Mouse (Mus musculus): ENCODE measurements around the gene Il18rap. TPM values are rescaled to one million over a fixed set of nuclear protein-coding genes. Genes with fewer than 3 reads are reported as not detected.
"Not testable (repeated sequence)": the region's sequence is repeated elsewhere in the genome, so short reads cannot be mapped to it uniquely, and the experiment has no call there.

Gene Il18rap
- polyA plus RNA-seq, 1 experiment from 2014 or later = 0.09 TPM

GRCm38 (mm10) chr1:40580269-40580668 is 65.1 kb downstream of the Il18rap start:
- WGBS = 70% methylated on average over 14 of the region's 14 CpGs
- H3K4me1 ChIP-seq (ENCODE audit: control insufficient read depth, insufficient read depth, low read length) = no peaks in the 10 kb centered on the region
- H3K27me3 ChIP-seq (ENCODE audit: control insufficient read depth, insufficient read depth, low read length) = no peaks in the 10 kb centered on the region
- no peak overlapping the region for H3K27ac ChIP-seq (ENCODE audit: low read depth, low read length)
- H3K9me3 ChIP-seq (ENCODE audit: control insufficient read depth, low read length) = no peaks in the 10 kb centered on the region
- H3K4me2 ChIP-seq (replicated peaks; ENCODE audit: low read depth, low read length) = no peak overlapping the region
- H3K9ac ChIP-seq (ENCODE audit: low read depth, low read length) = no peak overlapping the region
- no peaks in the 10 kb centered on the region for H3K36me3 ChIP-seq (ENCODE audit: control insufficient read depth, insufficient read depth, low read length)
- no peak for ATAC-seq (ENCODE audit: low FRiP score, low TSS enrichment)
- no peak overlapping the region for H3K4me3 ChIP-seq (ENCODE audit: low read length)

- Histone ChIP-seq H3K4me2 (replicated peaks; ENCODE audit: low read depth, low read length) (no peak overlapping the region), H3K4me1 (ENCODE audit: control insufficient read depth, insufficient read depth, low read length) (no peaks in the 10 kb centered on the region), H3K4me3 (ENCODE audit: low read length) (no peak overlapping the region), H3K27me3 (ENCODE audit: control insufficient read depth, insufficient read depth, low read length) (no peaks in the 10 kb centered on the region), H3K9ac (ENCODE audit: low read depth, low read length) (no peak overlapping the region), H3K9me3 (ENCODE audit: control insufficient read depth, low read length) (no peaks in the 10 kb centered on the region), H3K27ac (ENCODE audit: low read depth, low read length) (no peak overlapping the region), H3K36me3 (ENCODE audit: control insufficient read depth, insufficient read depth, low read length) (no peaks in the 10 kb centered on the region)
- WGBS = 80% methylated on average over 5 of the region's 5 CpGs
- ATAC-seq (ENCODE audit: low FRiP score, low TSS enrichment) = no peak
Observed at GRCm38 (mm10) chr1:40586776-40587175, 71.6 kb downstream of the Il18rap start.

- no peak overlapping the region for H3K9ac ChIP-seq (ENCODE audit: low read depth, low read length)
- no peak overlapping the region for H3K4me3 ChIP-seq (ENCODE audit: low read length)
- no peaks in the 10 kb centered on the region for H3K36me3 ChIP-seq (ENCODE audit: control insufficient read depth, insufficient read depth, low read length)
- H3K4me1 ChIP-seq (ENCODE audit: control insufficient read depth, insufficient read depth, low read length) = no peaks in the 10 kb centered on the region
- H3K4me2 ChIP-seq (replicated peaks; ENCODE audit: low read depth, low read length) = no peak overlapping the region
- ATAC-seq (ENCODE audit: low FRiP score, low TSS enrichment) = no peak
- H3K27me3 ChIP-seq (ENCODE audit: control insufficient read depth, insufficient read depth, low read length) = no peaks in the 10 kb centered on the region
- H3K27ac ChIP-seq (ENCODE audit: low read depth, low read length) = no peak overlapping the region
- H3K9me3 ChIP-seq (ENCODE audit: control insufficient read depth, low read length) = no peaks in the 10 kb centered on the region
- WGBS = 88% methylated on average over 4 of the region's 4 CpGs
Observed at GRCm38 (mm10) chr1:40590931-40591330, 75.8 kb downstream of the Il18rap start.

- no peaks in the 10 kb centered on the region for H3K4me1 ChIP-seq (ENCODE audit: control insufficient read depth, insufficient read depth, low read length)
- H3K36me3 ChIP-seq (ENCODE audit: control insufficient read depth, insufficient read depth, low read length) = no peaks in the 10 kb centered on the region
- no peaks in the 10 kb centered on the region for H3K9me3 ChIP-seq (ENCODE audit: control insufficient read depth, low read length)
- H3K4me3 ChIP-seq (ENCODE audit: low read length) = no peak overlapping the region
- no peak overlapping the region for H3K27ac ChIP-seq (ENCODE audit: low read depth, low read length)
- WGBS = 68% methylated on average over 5 of the region's 5 CpGs
- no peak overlapping the region for H3K4me2 ChIP-seq (replicated peaks; ENCODE audit: low read depth, low read length)
- H3K27me3 ChIP-seq (ENCODE audit: control insufficient read depth, insufficient read depth, low read length) = no peaks in the 10 kb centered on the region
- ATAC-seq (ENCODE audit: low FRiP score, low TSS enrichment) = no peak
- H3K9ac ChIP-seq (ENCODE audit: low read depth, low read length) = no peak overlapping the region
Observed at GRCm38 (mm10) chr1:40597822-40598221, 82.7 kb downstream of the Il18rap start.

GRCm38 (mm10) chr1:40599661-40600060 is 84.5 kb downstream of the Il18rap start:
- not testable (repeated sequence) for H3K9me3 ChIP-seq (ENCODE audit: control insufficient read depth, low read length); H3K4me2 ChIP-seq (replicated peaks; ENCODE audit: low read depth, low read length); H3K27me3 ChIP-seq (ENCODE audit: control insufficient read depth, insufficient read depth, low read length); H3K9ac ChIP-seq (ENCODE audit: low read depth, low read length); ATAC-seq (ENCODE audit: low FRiP score, low TSS enrichment); H3K27ac ChIP-seq (ENCODE audit: low read depth, low read length); H3K4me1 ChIP-seq (ENCODE audit: control insufficient read depth, insufficient read depth, low read length); H3K36me3 ChIP-seq (ENCODE audit: control insufficient read depth, insufficient read depth, low read length); H3K4me3 ChIP-seq (ENCODE audit: low read length)
- 87% methylated on average over 9 of the region's 9 CpGs for WGBS

- ATAC-seq (ENCODE audit: low FRiP score, low TSS enrichment) = no peak
- Histone ChIP-seq H3K9me3 (ENCODE audit: control insufficient read depth, low read length) (no peaks in the 10 kb centered on the region), H3K9ac (ENCODE audit: low read depth, low read length) (no peak overlapping the region), H3K36me3 (ENCODE audit: control insufficient read depth, insufficient read depth, low read length) (no peaks in the 10 kb centered on the region), H3K27me3 (ENCODE audit: control insufficient read depth, insufficient read depth, low read length) (no peaks in the 10 kb centered on the region), H3K4me3 (ENCODE audit: low read length) (no peak overlapping the region), H3K27ac (ENCODE audit: low read depth, low read length) (no peak overlapping the region), H3K4me1 (ENCODE audit: control insufficient read depth, insufficient read depth, low read length) (no peaks in the 10 kb centered on the region), H3K4me2 (replicated peaks; ENCODE audit: low read depth, low read length) (no peak overlapping the region)
- WGBS = 85% methylated on average over 25 of the region's 25 CpGs
Observed at GRCm38 (mm10) chr1:40600394-40601327, 85.5 kb downstream of the Il18rap start.

Other genes starting within 250 kb of the Il18rap start
- 3.2 and 5.2 TPM in 2 replicates for gene Il1rl2, start 190.8 kb upstream of the Il18rap start, polyA plus RNA-seq (2014; fragmentation: Nextera tagmentation; extraction: Ambion mirVana)
- 0.23 and 0.27 TPM in 2 replicates for gene Il1rl1, start 85.8 kb upstream of the Il18rap start, polyA plus RNA-seq (2014; fragmentation: Nextera tagmentation; extraction: Ambion mirVana)
- gene Il18r1, start 49.8 kb upstream of the Il18rap start, polyA plus RNA-seq (2014; fragmentation: Nextera tagmentation; extraction: Ambion mirVana) = 0.16 and 0.37 TPM in 2 replicates
- gene Slc9a4, start 64.7 kb downstream of the Il18rap start, polyA plus RNA-seq (2014; fragmentation: Nextera tagmentation; extraction: Ambion mirVana) = 0.21 and 0.37 TPM in 2 replicates
- gene Slc9a2, start 165.2 kb downstream of the Il18rap start, polyA plus RNA-seq (2014; fragmentation: Nextera tagmentation; extraction: Ambion mirVana) = 0.74 and 1.2 TPM in 2 replicates

Measured in kidney, embryonic 14.5 days (tissue).